Mouse (Mus musculus): ENCODE data around the gene Cxcr3. TPM values are rescaled to one million over a fixed set of nuclear protein-coding genes. Genes with fewer than 3 reads are reported as not detected.

Cxcr3 gene
- polyA plus RNA-seq, 2 experiments from 2014 or later, result 155 to 211 TPM

Other genes with a start within 250 kb of the Cxcr3 start
- gene Taf1, start 201.5 kb downstream of the Cxcr3 start, polyA plus RNA-seq (2017; shearing (Covaris generic)), result 10 to 100 TPM; 22.3 to 24.9 TPM
- gene Ogt, start 94.2 kb downstream of the Cxcr3 start, polyA plus RNA-seq (2017; shearing (Covaris generic)), result 100 to 1,000 TPM; 178 to 203 TPM
- gene Gm4779, start 60.2 kb upstream of the Cxcr3 start, polyA plus RNA-seq (2017; shearing (Covaris generic)), result 1 to 10 TPM in 1 of 2 experiments, not detected in 1; 1.4 TPM
- gene 8030474K03Rik, start 60.4 kb upstream of the Cxcr3 start, polyA plus RNA-seq (2017; shearing (Covaris generic)), result 1 to 10 TPM in 1 of 2 experiments, not detected in 1; 2.6 TPM
- 1 to 10 TPM; 1.4 to 2.2 TPM for gene Nhsl2, start 115.1 kb upstream of the Cxcr3 start, polyA plus RNA-seq (2017; shearing (Covaris generic))